ENCODE assay signal across 13 mouse cellular contexts in genomic region chr2:155989085-155989484, GRCm38 (mm10). TPM values are rescaled to one million over a fixed set of nuclear protein-coding genes. Genes with fewer than 3 reads are reported as not detected.
DNase-seq lines count a peak whose midpoint lies in the region; ATAC-seq and TF ChIP-seq lines count a peak whose summit lies in the region.
"Had no signal": no experiment of that assay in that cellular context is flagged by ENCODE, and none has a peak within 500 bp of the region (broad histone marks: within the 10 kb centered on the region; RNA-seq: fewer than 3 reads in every experiment).

No protein-coding gene starts in this region.

- intact Hi-C loops in left cerebral cortex, postnatal 4 days (cut with DNase I), result no loop called here
- intact Hi-C loops in left cerebral cortex, adult 2 months (cut with DNase I), result no loop called here

- peak; percentile 39 for DNase-seq in left cerebral cortex, postnatal 4 days
- no peak for DNase-seq in left cerebral cortex, adult 2 months (ENCODE audit: extremely low spot score in 1 of 2, low spot score in 2 of 2)
- DNase-seq in c-Kit-positive CD71-positive TER-119-positive erythroid progenitor cells, embryonic 14.5 days (ENCODE audit: low spot score), result peak; percentile 85
- peak; percentile 48 for DNase-seq in retina, embryonic 14.5 days (ENCODE audit: low spot score)
- no peak for DNase-seq in adrenal gland, adult 2 months
- no peak for DNase-seq in ovary, postnatal 36 days (ENCODE audit: low spot score)
- DNase-seq: heart, postnatal 10 days; kidney, postnatal 36 days; lung, adult 2 months had no signal

- no peak overlapping the region for H3K27ac ChIP-seq in left cerebral cortex, adult 2 months
- H3K27ac ChIP-seq: forebrain, embryonic 15.5 days had no signal

- TF ChIP-seq CTCF in left cerebral cortex, adult 2 months (IDR thresholded peaks at IDR 0.05), result no peak

- peak; percentile 65; the same call in 1 of the 2 replicates for ATAC-seq in common myeloid progenitor, adult 5-6 weeks (replicated peaks; ENCODE audit: low read depth, poor library complexity, severe bottlenecking)
- ATAC-seq in monocyte, adult 5-6 weeks (replicated peaks; ENCODE audit: insufficient number of reproducible peaks, low FRiP score, low TSS enrichment, poor library complexity, severe bottlenecking), result no peak
- ATAC-seq: forebrain, embryonic 15.5 days had no signal

- H3K4me3 ChIP-seq in left cerebral cortex, adult 2 months, result no peak overlapping the region
- H3K4me3 ChIP-seq: forebrain, embryonic 15.5 days had no signal

RNA-seq across cellular contexts. Expression of gene 6430550D23Rik, which starts 18.7 kb away (rescaled TPM):
- 1 to 10 TPM in 1 of 2 experiments, under 1 TPM in 1; 0.86 to 1.4 TPM for total RNA-seq in left cerebral cortex, postnatal 4 days (2021)
- total RNA-seq in left cerebral cortex, adult 2 months (2021), result 1 to 10 TPM; 1.4 to 2.0 TPM
- total RNA-seq in common myeloid progenitor, adult 5-6 weeks (2017), result 4.3 TPM in 1 of 2 replicates, not detected in the other
- 1 to 10 TPM; 2.7 to 2.8 TPM for total RNA-seq in adrenal gland, adult 2 months (2021)
- polyA plus RNA-seq in adrenal gland, adult 2 months (2012; rRNA removed), result 1.9 and 2.6 TPM in 2 replicates
- 0.87 to 1.8 TPM in 2 of 3 replicates, not detected in the other for total RNA-seq in monocyte, adult 5-6 weeks (2017)

RNA-seq across cellular contexts. Expression of gene Ergic3, which starts 18.8 kb away (rescaled TPM):
- 100 to 1,000 TPM; 271 to 274 TPM for total RNA-seq in left cerebral cortex, postnatal 4 days (2021)
- 100 to 1,000 TPM; 187 to 188 TPM for total RNA-seq in left cerebral cortex, adult 2 months (2021)
- total RNA-seq in common myeloid progenitor, adult 5-6 weeks (2017), result 55.3 and 84.7 TPM in 2 replicates
- total RNA-seq in adrenal gland, adult 2 months (2021), result 100 to 1,000 TPM; 237 to 261 TPM
- 260 and 283 TPM in 2 replicates for polyA plus RNA-seq in adrenal gland, adult 2 months (2012; rRNA removed)
- 57.6 to 77.8 TPM (median 66.2 TPM) in 3 replicates for total RNA-seq in monocyte, adult 5-6 weeks (2017)

RNA-seq across cellular contexts. Expression of gene Cep250, which starts 32.8 kb away (rescaled TPM):
- 10 to 100 TPM; 22.2 to 23.9 TPM for total RNA-seq in left cerebral cortex, postnatal 4 days (2021)
- total RNA-seq in left cerebral cortex, adult 2 months (2021), result 10 to 100 TPM; 19.5 to 19.9 TPM
- total RNA-seq in common myeloid progenitor, adult 5-6 weeks (2017), result 36.6 and 46.4 TPM in 2 replicates
- total RNA-seq in adrenal gland, adult 2 months (2021), result 10 to 100 TPM in 1 of 2 experiments, 1 to 10 TPM in 1; 6.1 to 11.9 TPM
- polyA plus RNA-seq in adrenal gland, adult 2 months (2012; rRNA removed), result 5.2 and 9.4 TPM in 2 replicates
- total RNA-seq in monocyte, adult 5-6 weeks (2017), result 67.3 to 170 TPM (median 77.6 TPM) in 3 replicates

RNA-seq across cellular contexts. Expression of gene Gdf5, which starts 43.9 kb away (rescaled TPM):
- total RNA-seq in left cerebral cortex, postnatal 4 days (2021), result 1 to 10 TPM in 1 of 2 experiments, under 1 TPM in 1; 0.99 to 1.8 TPM
- total RNA-seq in left cerebral cortex, adult 2 months (2021), result under 1 TPM in 1 of 2 experiments, not detected in 1; 0.25 TPM
- total RNA-seq in common myeloid progenitor, adult 5-6 weeks (2017), result not detected in 2 replicates
- 1 to 10 TPM in 1 of 2 experiments, under 1 TPM in 1; 0.14 to 1.7 TPM for total RNA-seq in adrenal gland, adult 2 months (2021)
- 0.31 and 0.39 TPM in 2 replicates for polyA plus RNA-seq in adrenal gland, adult 2 months (2012; rRNA removed)
- total RNA-seq in monocyte, adult 5-6 weeks (2017), result not detected in 3 replicates
- total RNA-seq: heart, postnatal 10 days had no signal

RNA-seq across cellular contexts. Expression of gene Gm15557, which starts 48.6 kb away (rescaled TPM):
- not detected for total RNA-seq in left cerebral cortex, postnatal 4 days (2021)
- total RNA-seq in left cerebral cortex, adult 2 months (2021), result not detected
- not detected in 2 replicates for total RNA-seq in common myeloid progenitor, adult 5-6 weeks (2017)
- not detected for total RNA-seq in adrenal gland, adult 2 months (2021)
- not detected in 2 replicates for polyA plus RNA-seq in adrenal gland, adult 2 months (2012; rRNA removed)
- not detected in 3 replicates for total RNA-seq in monocyte, adult 5-6 weeks (2017)
- total RNA-seq: adrenal gland, postnatal 4 days; heart, postnatal 10 days had no signal
- polyA plus RNA-seq: forebrain, embryonic 15.5 days; lung, adult 2 months had no signal

Comparison
In these comparisons a context has a peak if more than half of its experiments do, and no peak if none do; other contexts are left out.
1. DNase-seq: peak in left cerebral cortex, postnatal 4 days (single experiment), c-Kit-positive CD71-positive TER-119-positive erythroid progenitor cells, embryonic 14.5 days (single experiment) and retina, embryonic 14.5 days (single experiment); none in left cerebral cortex, adult 2 months (0 of 2), adrenal gland, adult 2 months (single experiment) and ovary, postnatal 36 days (single experiment).